Mouse (Mus musculus) forebrain, embryonic 15.5 days (tissue): ENCODE results near the gene Mlkl. TPM values are rescaled to one million over a fixed set of nuclear protein-coding genes. Genes with fewer than 3 reads are reported as not detected.
"Not testable (repeated sequence)": the region's sequence is repeated elsewhere in the genome, so short reads cannot be mapped to it uniquely, and the experiment has no call there.

Experiments used
- ATAC-seq: fragments of 200-750 bp; cut with Nextera tagmentation; replicated peaks from 2 replicates; pipeline ENCODE4 v1.8.0; 2017; ENCODE audit warnings: mild to moderate bottlenecking, moderate TSS enrichment, moderate library complexity
- H3K27ac ChIP-seq: fragments of 300-500 bp; sonication (generic); replicated peaks from 2 replicates; pipeline ENCODE4 v1.5.1; 2015; ENCODE audit warnings: mild to moderate bottlenecking, inconsistent platforms
- H3K27me3 ChIP-seq: fragments of 300-500 bp; sonication (generic); 2 replicates; pipeline ENCODE4 v1.6.1; 2015; ENCODE audit warnings: inconsistent platforms
- H3K36me3 ChIP-seq: fragments of 300-500 bp; sonication (generic); 2 replicates; pipeline ENCODE4 v1.6.1; 2015; ENCODE audit warnings: mild to moderate bottlenecking, inconsistent platforms
- H3K4me1 ChIP-seq: fragments of 300-500 bp; sonication (generic); 2 replicates; pipeline ENCODE4 v1.6.1; 2015; ENCODE audit warnings: inconsistent platforms
- H3K4me2 ChIP-seq: fragments of 300-500 bp; sonication (generic); replicated peaks from 2 replicates; pipeline ENCODE4 v1.6.1; 2015; ENCODE audit warnings: mild to moderate bottlenecking, inconsistent platforms
- H3K4me3 ChIP-seq: fragments of 300-500 bp; sonication (generic); 2 replicates; pipeline ENCODE4 v1.5.1; 2015; ENCODE audit warnings: mild to moderate bottlenecking, inconsistent platforms
- H3K9ac ChIP-seq: fragments of 300-500 bp; sonication (generic); replicated peaks from 2 replicates; pipeline ENCODE4 v1.6.1; 2015; ENCODE audit warnings: mild to moderate bottlenecking, inconsistent platforms
- H3K9me3 ChIP-seq: fragments of 300-500 bp; sonication (generic); 2 replicates; pipeline ENCODE4 v1.6.1; 2016; ENCODE audit warnings: inconsistent platforms
- WGBS: fragments of 180-500 bp; shearing (Covaris S2); methylation state at CpG from one replicate; pipeline ENCODE4 v1.1.7; 2015; ENCODE audit warnings: mixed read lengths; 5-methylcytosine and 5-hydroxymethylcytosine counted together
- polyA plus RNA-seq: library from polyadenylated mRNA; unstranded; fragments of >200 nt; fragmentation: Nextera tagmentation; extraction: Ambion mirVana; gene quantifications from 2 replicates; pipeline ENCODE4 v1.2.1, GENCODE M21; 2015

Gene Mlkl
- polyA plus RNA-seq, 1 experiment from 2014 or later = 0.56 TPM

GRCm38 (mm10) chr8:111282093-111282492 lies 55.9 kb downstream of the Mlkl start:
- Histone ChIP-seq H3K4me3 (no peak overlapping the region), H3K4me1 (no peaks in the 10 kb centered on the region), H3K4me2 (no peak overlapping the region), H3K9me3 (no peaks in the 10 kb centered on the region), H3K27me3 (no peaks in the 10 kb centered on the region), H3K36me3 (peaks cover 72% of the 10 kb centered on the region), H3K27ac (no peak overlapping the region), H3K9ac (no peak overlapping the region)
- 98% methylated on average over 3 of the region's 3 CpGs for WGBS
- ATAC-seq = no peak

DNA sequence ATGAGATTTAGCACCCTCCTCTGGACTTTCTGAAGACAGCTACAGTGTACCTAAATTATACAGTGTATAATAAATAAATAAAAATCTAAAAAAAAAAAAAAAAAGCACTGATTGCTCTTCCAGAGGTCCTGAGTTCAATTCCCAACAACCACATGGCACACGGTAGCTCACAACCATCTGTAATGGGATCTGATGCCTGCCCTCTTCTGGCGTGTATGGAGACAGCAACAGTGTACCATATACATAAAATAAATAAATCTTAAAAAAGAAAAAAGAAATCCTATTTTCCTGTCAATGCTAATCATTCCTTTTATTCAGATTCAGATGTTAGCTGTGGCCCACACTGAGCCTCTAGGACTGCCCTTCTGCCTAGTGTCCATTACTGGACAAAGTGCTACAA lies 69.7 kb downstream of the Mlkl start:
- H3K27me3 ChIP-seq = no peaks in the 10 kb centered on the region
- H3K9me3 ChIP-seq = no peaks in the 10 kb centered on the region
- no peak for ATAC-seq
- 78% methylated on average over 2 of the region's 2 CpGs for WGBS
- H3K27ac ChIP-seq = no peak overlapping the region
- H3K36me3 ChIP-seq = peaks cover 6% of the 10 kb centered on the region
- H3K4me2 ChIP-seq = no peak overlapping the region
- no peaks in the 10 kb centered on the region for H3K4me1 ChIP-seq
- H3K9ac ChIP-seq = no peak overlapping the region
- H3K4me3 ChIP-seq = no peak overlapping the region

DNA sequence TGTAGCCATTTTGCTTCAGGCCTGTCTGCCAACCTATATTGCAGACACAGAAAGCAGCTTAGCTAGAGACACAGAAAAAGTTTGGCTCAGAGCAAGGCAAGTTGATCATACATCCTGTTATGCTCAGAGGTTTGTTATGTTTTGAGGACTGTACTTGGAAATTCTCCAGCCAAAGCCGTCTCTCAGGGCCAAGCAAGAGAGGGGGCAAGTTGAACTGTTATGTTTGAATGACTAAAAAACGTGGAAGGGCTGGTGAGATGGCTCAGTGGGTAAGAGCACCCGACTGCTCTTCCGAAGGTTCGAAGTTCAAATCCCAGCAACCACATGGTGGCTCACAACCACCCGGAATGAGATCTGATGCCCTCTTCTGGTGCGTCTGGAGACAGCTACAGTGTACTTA lies 71.8 kb downstream of the Mlkl start:
- H3K4me3 ChIP-seq, H3K4me2 ChIP-seq, H3K27me3 ChIP-seq, H3K9me3 ChIP-seq, H3K9ac ChIP-seq, H3K4me1 ChIP-seq, H3K27ac ChIP-seq, ATAC-seq, H3K36me3 ChIP-seq: not testable (repeated sequence)
- 84% methylated on average over 7 of the region's 7 CpGs for WGBS

GRCm38 (mm10) chr8:111264693-111265220 lies 73.2 kb downstream of the Mlkl start:
- Histone ChIP-seq H3K9me3 (no peaks in the 10 kb centered on the region), H3K36me3 (no peaks in the 10 kb centered on the region), H3K27ac (no peak overlapping the region), H3K4me3 (no peak overlapping the region), H3K4me1 (no peaks in the 10 kb centered on the region), H3K4me2 (no peak overlapping the region), H3K27me3 (no peaks in the 10 kb centered on the region), H3K9ac (no peak overlapping the region)
- 78% methylated on average over 2 of the region's 2 CpGs for WGBS
- no peak for ATAC-seq

GRCm38 (mm10) chr8:111261981-111262381 lies 76.0 kb downstream of the Mlkl start:
- no peak for ATAC-seq
- Histone ChIP-seq H3K27ac (no peak overlapping the region), H3K4me1 (peaks cover 11% of the 10 kb centered on the region), H3K9me3 (no peaks in the 10 kb centered on the region), H3K27me3 (no peaks in the 10 kb centered on the region), H3K4me2 (no peak overlapping the region), H3K36me3 (no peaks in the 10 kb centered on the region), H3K4me3 (no peak overlapping the region), H3K9ac (no peak overlapping the region)
- 86% methylated on average over 4 of the region's 4 CpGs for WGBS

Other genes starting within 250 kb of the Mlkl start
- gene Clec18a, start 245.8 kb downstream of the Mlkl start, polyA plus RNA-seq = 0.60 and 0.79 TPM in 2 replicates
- 11.5 and 14.0 TPM in 2 replicates for gene Pdpr, start 243.5 kb downstream of the Mlkl start, polyA plus RNA-seq
- gene Glg1, start 79.0 kb downstream of the Mlkl start, polyA plus RNA-seq = 61.8 and 70.8 TPM in 2 replicates
- gene Rfwd3, start 38.0 kb downstream of the Mlkl start, polyA plus RNA-seq = 34.3 and 34.9 TPM in 2 replicates
- not detected in 2 replicates for gene Fa2h, start 55.6 kb upstream of the Mlkl start, polyA plus RNA-seq
- gene Wdr59, start 183.9 kb upstream of the Mlkl start, polyA plus RNA-seq = 8.6 and 9.1 TPM in 2 replicates
- gene Znrf1, start 197.9 kb upstream of the Mlkl start, polyA plus RNA-seq = 99.8 and 102 TPM in 2 replicates